Mouse (Mus musculus) limb, embryonic 15.5 days (tissue): ENCODE measurements around the gene Brwd3. TPM values are rescaled to one million over a fixed set of nuclear protein-coding genes. Genes with fewer than 3 reads are reported as not detected.

Experiments used
- ATAC-seq: fragments of 200-750 bp; cut with Nextera tagmentation; 2 replicates; pipeline ENCODE4 v1.8.0; 2017; ENCODE audit warnings: low read depth, moderate TSS enrichment; ENCODE audit not compliant: insufficient number of reproducible peaks, low FRiP score, low TSS enrichment
- H3K27ac ChIP-seq: fragments of 300-500 bp; sonication (generic); 2 replicates; pipeline ENCODE4 v1.5.1; 2015; ENCODE audit warnings: moderate library complexity, mild to moderate bottlenecking, inconsistent platforms
- H3K27me3 ChIP-seq: fragments of 300-500 bp; sonication (generic); 2 replicates; pipeline ENCODE4 v1.6.1; 2015; ENCODE audit warnings: inconsistent platforms
- H3K36me3 ChIP-seq: fragments of 300-500 bp; sonication (generic); 2 replicates; pipeline ENCODE4 v1.6.1; 2015; ENCODE audit warnings: inconsistent platforms
- H3K4me1 ChIP-seq: fragments of 300-500 bp; sonication (generic); 2 replicates; pipeline ENCODE4 v1.6.1; 2015; ENCODE audit warnings: inconsistent platforms
- H3K4me2 ChIP-seq: fragments of 300-500 bp; sonication (generic); 2 replicates; pipeline ENCODE4 v1.6.1; 2015; ENCODE audit warnings: mild to moderate bottlenecking, inconsistent platforms
- H3K4me3 ChIP-seq: fragments of 300-500 bp; sonication (generic); 2 replicates; pipeline ENCODE4 v1.5.1; 2015; ENCODE audit warnings: mild to moderate bottlenecking, inconsistent platforms
- H3K9ac ChIP-seq: fragments of 300-500 bp; sonication (generic); 2 replicates; pipeline ENCODE4 v1.6.1; 2015; ENCODE audit warnings: inconsistent platforms
- H3K9me3 ChIP-seq: fragments of 300-500 bp; sonication (generic); 2 replicates; pipeline ENCODE4 v1.6.1; 2016; ENCODE audit warnings: inconsistent platforms
- WGBS: fragments of 180-500 bp; shearing (Covaris S2); methylation state at CpG from one replicate; pipeline ENCODE4 v1.1.7; 2015; 5-methylcytosine and 5-hydroxymethylcytosine counted together
- polyA plus RNA-seq: library from polyadenylated mRNA; unstranded; fragments of >200 nt; fragmentation: Nextera tagmentation; extraction: Ambion mirVana; gene quantifications from 2 replicates; pipeline ENCODE4 v1.2.1, GENCODE M21; 2015

Gene Brwd3
- polyA plus RNA-seq, 1 experiment from 2014 or later, result 3.3 TPM

- Histone ChIP-seq H3K4me3 (no peak overlapping the region), H3K36me3 (no peaks in the 10 kb centered on the region), H3K4me2 (no peak overlapping the region), H3K9me3 (no peaks in the 10 kb centered on the region), H3K27me3 (no peaks in the 10 kb centered on the region), H3K27ac (no peak overlapping the region), H3K9ac (no peak overlapping the region), H3K4me1 (no peaks in the 10 kb centered on the region)
- no peak for ATAC-seq
- 90% methylated on average over 1 of the region's 1 CpGs for WGBS
These were observed 104.6 kb downstream of the Brwd3 start for GRCm38 (mm10) chrX:108729564-108729963.

DNA sequence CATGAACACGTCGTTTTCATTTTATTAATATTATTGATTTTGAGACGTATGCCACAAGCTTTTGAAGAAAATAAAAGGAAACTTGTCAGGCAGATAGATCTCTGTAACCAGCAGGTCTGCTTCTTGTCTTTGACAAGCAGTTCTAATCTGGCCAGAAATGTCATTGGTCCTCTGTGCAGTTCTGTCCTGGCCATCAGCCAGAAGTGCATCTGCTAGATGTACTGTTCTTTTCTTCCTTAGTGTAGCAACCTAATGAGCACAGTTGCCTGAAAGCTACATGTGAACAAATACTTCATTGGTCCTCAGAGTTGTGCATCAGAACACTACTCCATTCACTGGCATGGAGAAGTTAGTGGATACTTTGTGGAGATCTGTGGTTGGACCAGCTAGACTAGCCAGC lies 105.1 kb downstream of the Brwd3 start:
- H3K4me2 ChIP-seq, result no peak overlapping the region
- WGBS, result 68% methylated on average over 3 of the region's 3 CpGs
- no peak overlapping the region for H3K27ac ChIP-seq
- no peaks in the 10 kb centered on the region for H3K9me3 ChIP-seq
- H3K4me1 ChIP-seq, result no peaks in the 10 kb centered on the region
- ATAC-seq, result no peak
- no peaks in the 10 kb centered on the region for H3K36me3 ChIP-seq
- H3K27me3 ChIP-seq, result no peaks in the 10 kb centered on the region
- no peak overlapping the region for H3K9ac ChIP-seq
- H3K4me3 ChIP-seq, result no peak overlapping the region

DNA sequence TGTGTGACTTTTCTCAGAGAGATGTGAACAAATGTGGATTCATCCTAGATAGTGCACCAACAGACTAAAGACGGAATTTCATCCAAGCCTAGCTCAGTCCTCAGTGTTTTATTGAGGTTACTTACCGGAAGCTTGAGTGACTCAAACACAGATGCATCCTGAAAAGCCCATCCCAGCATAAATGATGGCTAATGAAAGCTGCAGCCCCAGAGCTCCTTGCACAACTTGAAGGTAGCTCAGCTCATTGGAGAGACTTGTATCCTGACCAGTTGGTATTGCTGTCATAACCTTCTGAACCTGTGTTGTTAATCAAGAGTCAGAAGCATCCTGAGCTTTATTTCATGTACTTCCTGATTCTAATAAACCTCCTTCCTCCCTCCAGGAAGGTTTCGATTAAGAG lies 105.8 kb downstream of the Brwd3 start:
- H3K36me3 ChIP-seq, result no peaks in the 10 kb centered on the region
- H3K27ac ChIP-seq, result no peak overlapping the region
- no peaks in the 10 kb centered on the region for H3K9me3 ChIP-seq
- H3K9ac ChIP-seq, result no peak overlapping the region
- H3K4me3 ChIP-seq, result no peak overlapping the region
- no peaks in the 10 kb centered on the region for H3K4me1 ChIP-seq
- ATAC-seq, result no peak
- no peaks in the 10 kb centered on the region for H3K27me3 ChIP-seq
- 63% methylated on average over 3 of the region's 3 CpGs for WGBS
- no peak overlapping the region for H3K4me2 ChIP-seq

GRCm38 (mm10) chrX:108724241-108724640 lies 109.9 kb downstream of the Brwd3 start:
- H3K9me3 ChIP-seq, result no peaks in the 10 kb centered on the region
- H3K27me3 ChIP-seq, result no peaks in the 10 kb centered on the region
- no peak overlapping the region for H3K4me2 ChIP-seq
- no peak overlapping the region for H3K27ac ChIP-seq
- no peak overlapping the region for H3K4me3 ChIP-seq
- H3K4me1 ChIP-seq, result no peaks in the 10 kb centered on the region
- H3K9ac ChIP-seq, result no peak overlapping the region
- no peaks in the 10 kb centered on the region for H3K36me3 ChIP-seq
- ATAC-seq, result no peak

GRCm38 (mm10) chrX:108722447-108722846 lies 111.7 kb downstream of the Brwd3 start:
- no peak overlapping the region for H3K4me3 ChIP-seq
- no peaks in the 10 kb centered on the region for H3K9me3 ChIP-seq
- 63% methylated on average over 1 of the region's 1 CpGs for WGBS
- ATAC-seq, result no peak
- H3K4me2 ChIP-seq, result no peak overlapping the region
- no peak overlapping the region for H3K9ac ChIP-seq
- no peak overlapping the region for H3K27ac ChIP-seq
- H3K36me3 ChIP-seq, result no peaks in the 10 kb centered on the region
- H3K4me1 ChIP-seq, result no peaks in the 10 kb centered on the region
- no peaks in the 10 kb centered on the region for H3K27me3 ChIP-seq

DNA sequence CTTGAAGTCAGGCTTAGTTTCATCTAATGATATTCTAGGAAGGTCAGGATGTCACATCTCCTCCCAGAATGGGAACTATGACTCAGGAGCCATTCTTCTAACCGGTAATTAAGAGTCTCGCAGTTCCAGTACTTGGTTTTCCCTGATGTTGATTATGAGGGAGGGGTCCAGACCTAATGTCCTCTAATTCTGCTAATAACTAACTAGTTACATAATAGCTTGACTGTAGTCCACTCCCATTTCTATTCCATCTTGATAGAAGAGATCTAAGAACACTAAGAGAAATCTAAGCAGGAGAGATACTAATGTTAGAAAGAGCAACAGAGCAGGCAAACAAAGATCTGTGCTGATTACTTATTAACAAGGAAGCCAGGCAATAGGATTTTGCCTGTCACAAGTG lies 129.9 kb downstream of the Brwd3 start:
- H3K36me3 ChIP-seq, result no peaks in the 10 kb centered on the region
- no peaks in the 10 kb centered on the region for H3K9me3 ChIP-seq
- ATAC-seq, result no peak
- H3K4me2 ChIP-seq, result no peak overlapping the region
- H3K27ac ChIP-seq, result no peak overlapping the region
- no peak overlapping the region for H3K4me3 ChIP-seq
- H3K27me3 ChIP-seq, result no peaks in the 10 kb centered on the region
- H3K9ac ChIP-seq, result no peak overlapping the region
- 73% methylated on average over 2 of the region's 2 CpGs for WGBS
- H3K4me1 ChIP-seq, result no peaks in the 10 kb centered on the region

Other genes starting within 250 kb of the Brwd3 start
- gene Gm379, start 169.5 kb downstream of the Brwd3 start, polyA plus RNA-seq, result 0.17 TPM in 1 of 2 replicates, not detected in the other
- 17.4 and 21.2 TPM in 2 replicates for gene Hmgn5, start 179.0 kb upstream of the Brwd3 start, polyA plus RNA-seq